Mouse (Mus musculus): ENCODE measurements around the gene Fmo6. TPM values are rescaled to one million over a fixed set of nuclear protein-coding genes. Genes with fewer than 3 reads are reported as not detected.

Fmo6 gene
- total RNA-seq, 2 experiments from 2014 or later: not detected

- no peak for DNase-seq (ENCODE audit: low spot score)
- intact Hi-C loops (cut with DNase I): no loop called here
These were observed 20.7 kb downstream of the Fmo6 start for GRCm38 (mm10) chr1:162916661-162917060.

- intact Hi-C loops (cut with DNase I): no loop called here
- no peak for DNase-seq (ENCODE audit: low spot score)
These were observed 22.3 kb downstream of the Fmo6 start for GRCm38 (mm10) chr1:162914932-162915556.

- intact Hi-C loops (cut with DNase I): no loop called here
- no peak for DNase-seq (ENCODE audit: low spot score)
These were observed 25.2 kb downstream of the Fmo6 start for GRCm38 (mm10) chr1:162912085-162912484.

GRCm38 (mm10) chr1:162901879-162902278, 35.4 kb downstream of the Fmo6 start:
- DNase-seq (ENCODE audit: low spot score): no peak
- intact Hi-C loops (cut with DNase I): loop anchor here (2.0 kb wide), 1 partner anchor 27 kb away; no protein-coding TSS in a partner anchor

- intact Hi-C loops (cut with DNase I): loop anchor here (2.0 kb wide), 2 partner anchors 159 to 173 kb away; no protein-coding TSS in a partner anchor
- peak; percentile 55 for DNase-seq (ENCODE audit: low spot score)
These were observed 39.2 kb downstream of the Fmo6 start, which contains the start of gene Fmo2 for GRCm38 (mm10) chr1:162897838-162898811. Fmo2 (minus strand) TSS chr1:162898726.

GRCm38 (mm10) chr1:162895900-162896299, 41.4 kb downstream of the Fmo6 start:
- intact Hi-C loops (cut with DNase I): loop anchor here (2.0 kb wide), 3 partner anchors 35 to 175 kb away; no protein-coding TSS in a partner anchor
- peak; percentile 27 for DNase-seq (ENCODE audit: low spot score)

GRCm38 (mm10) chr1:162893014-162893413, 44.3 kb downstream of the Fmo6 start:
- DNase-seq (ENCODE audit: low spot score): no peak

GRCm38 (mm10) chr1:162891980-162892451, 45.3 kb downstream of the Fmo6 start:
- intact Hi-C loops (cut with DNase I): no loop called here
- DNase-seq (ENCODE audit: low spot score): peak; percentile 34

More at GRCm38 (mm10) chr1:162893014-162893413, 44.3 kb downstream of the Fmo6 start:
- intact Hi-C loops (cut with DNase I): no loop called here

GRCm38 (mm10) chr1:162888646-162889045, 48.7 kb downstream of the Fmo6 start:
- intact Hi-C loops (cut with DNase I): no loop called here
- DNase-seq (ENCODE audit: low spot score): no peak

GRCm38 (mm10) chr1:162887644-162888043, 49.7 kb downstream of the Fmo6 start:
- intact Hi-C loops (cut with DNase I): no loop called here
- DNase-seq (ENCODE audit: low spot score): no peak

- intact Hi-C loops (cut with DNase I): no loop called here
- DNase-seq (ENCODE audit: low spot score): no peak
These were observed 51.0 kb downstream of the Fmo6 start for GRCm38 (mm10) chr1:162886138-162886816.

- intact Hi-C loops (cut with DNase I): no loop called here
- DNase-seq (ENCODE audit: low spot score): no peak
These were observed 54.6 kb downstream of the Fmo6 start for GRCm38 (mm10) chr1:162882681-162883080.

- DNase-seq (ENCODE audit: low spot score): peak; percentile 24
- intact Hi-C loops (cut with DNase I): loop anchor here (5.0 kb wide), 1 partner anchor 62 kb away; no protein-coding TSS in a partner anchor
These were observed 57.5 kb downstream of the Fmo6 start for GRCm38 (mm10) chr1:162879595-162880369.

- no peak for DNase-seq (ENCODE audit: low spot score)
- intact Hi-C loops (cut with DNase I): loop anchor here (5.0 kb wide), 1 partner anchor 58 kb away; no protein-coding TSS in a partner anchor
These were observed 62.2 kb downstream of the Fmo6 start for GRCm38 (mm10) chr1:162875091-162875490.

- intact Hi-C loops (cut with DNase I): no loop called here
These were observed 65.5 kb downstream of the Fmo6 start for GRCm38 (mm10) chr1:162871701-162872311.

GRCm38 (mm10) chr1:162870978-162871377, 66.3 kb downstream of the Fmo6 start:
- DNase-seq (ENCODE audit: low spot score): no peak
- intact Hi-C loops (cut with DNase I): no loop called here

More at GRCm38 (mm10) chr1:162871701-162872311, 65.5 kb downstream of the Fmo6 start:
- no peak for DNase-seq (ENCODE audit: low spot score)

GRCm38 (mm10) chr1:162867396-162867795, 69.9 kb downstream of the Fmo6 start:
- intact Hi-C loops (cut with DNase I): no loop called here
- no peak for DNase-seq (ENCODE audit: low spot score)
